Mouse (Mus musculus): ENCODE data around the gene Gm7544.
"Not testable (repeated sequence)": the region's sequence is repeated elsewhere in the genome, so short reads cannot be mapped to it uniquely, and the experiment has no call there.

The Gm7544 gene

GRCm38 (mm10) chr1:82913434-82913833, 42.4 kb downstream of the Gm7544 start:
- DNase-seq (ENCODE audit: inconsistent ontology term): not testable (repeated sequence)

- no peak for DNase-seq (ENCODE audit: inconsistent ontology term)
Measured at GRCm38 (mm10) chr1:82913025-82913424, 42.8 kb downstream of the Gm7544 start, which contains the start of gene A030005L19Rik. TSS of gene A030005L19Rik (plus strand) at chr1:82913325.

GRCm38 (mm10) chr1:82905886-82906285, 49.9 kb downstream of the Gm7544 start:
- DNase-seq (ENCODE audit: inconsistent ontology term): no peak

All from Muller cell, postnatal 12 days (primary cell).